Mouse (Mus musculus) heart, postnatal 10 days (tissue): ENCODE data around the gene Cmc4. TPM values are rescaled to one million over a fixed set of nuclear protein-coding genes. Genes with fewer than 3 reads are reported as not detected.

Source experiments
- DNase-seq, 2 experiments: peaks; one replicate each; pipeline ENCODE4 v3.0.0; 2021
- intact Hi-C: fragments of 180-260 bp; cut with DNase I; formaldehyde crosslinking; loops from one replicate; pipeline ENCODE4 v1.15.1; 2025
- total RNA-seq, 2 experiments: library from RNA; stranded (reverse); gene quantifications; 2 replicates each; pipeline ENCODE4 v1.2.3; 2021

Gene Cmc4
- total RNA-seq = 10 to 100 TPM; 11.7 to 12.6 TPM

- peak; percentile 87 to 92 for DNase-seq
- intact Hi-C loops = loop anchor here (5.0 kb wide), 1 partner anchor 34 kb away; the partner anchor contains the start of genes F8 and Fundc2
These were observed at the start of gene Cmc4, which contains the start of the genes Mtcp1 and Brcc3 for GRCm38 (mm10) chrX:75415936-75416785. Gene Cmc4, minus strand, starts transcription at chrX:75416584. Gene Mtcp1, minus strand, starts transcription at chrX:75416588. Gene Brcc3, plus strand, starts transcription at chrX:75416628.

GRCm38 (mm10) chrX:75454597-75454996 lies 38.2 kb upstream of the Cmc4 start:
- no peak for DNase-seq
- intact Hi-C loops = no loop called here

GRCm38 (mm10) chrX:75409711-75410110 lies 6.7 kb downstream of the Cmc4 start:
- intact Hi-C loops = no loop called here
- no peak for DNase-seq

- intact Hi-C loops = no loop called here
- DNase-seq = no peak
These were observed 13.0 kb downstream of the Cmc4 start for GRCm38 (mm10) chrX:75403350-75403749.

- peak in 1 of 2 experiments; percentile 8 for DNase-seq
- intact Hi-C loops = no loop called here
These were observed 13.7 kb downstream of the Cmc4 start for GRCm38 (mm10) chrX:75402668-75403067.

GRCm38 (mm10) chrX:75399471-75399870 lies 16.9 kb downstream of the Cmc4 start:
- intact Hi-C loops = no loop called here

GRCm38 (mm10) chrX:75382195-75382771 lies 34.1 kb downstream of the Cmc4 start, which contains the start of the genes Fundc2 and F8:
Gene Fundc2, plus strand, starts transcription at chrX:75382399.
Gene F8, minus strand, starts transcription at chrX:75382615.
- intact Hi-C loops = loop anchor here (5.0 to 10.0 kb wide), 2 partner anchors 35 to 133 kb away; partner anchors contain the start of genes Brcc3, Cmc4, Mtcp1 and Vbp1
- peak; percentile 59 to 84 for DNase-seq

More at GRCm38 (mm10) chrX:75399471-75399870, 16.9 kb downstream of the Cmc4 start:
- no peak for DNase-seq

- no peak for DNase-seq
- intact Hi-C loops = loop anchor here (5.0 to 10.0 kb wide), 2 partner anchors 36 to 133 kb away; partner anchors contain the start of genes Brcc3, Cmc4, Mtcp1 and Vbp1
These were observed 34.7 kb downstream of the Cmc4 start for GRCm38 (mm10) chrX:75381699-75382098.

- intact Hi-C loops = loop anchor here (5.0 to 10.0 kb wide), 2 partner anchors 36 to 134 kb away; partner anchors contain the start of genes Brcc3, Cmc4, Mtcp1 and Vbp1
- no peak for DNase-seq
These were observed 35.2 kb downstream of the Cmc4 start for GRCm38 (mm10) chrX:75381176-75381575.

- no peak for DNase-seq
- intact Hi-C loops = no loop called here
These were observed 39.6 kb downstream of the Cmc4 start for GRCm38 (mm10) chrX:75376815-75377214.

GRCm38 (mm10) chrX:75372666-75373425 lies 43.5 kb downstream of the Cmc4 start:
- intact Hi-C loops = no loop called here
- DNase-seq = peak; percentile 40 to 50

GRCm38 (mm10) chrX:75370197-75370596 lies 46.2 kb downstream of the Cmc4 start:
- DNase-seq = no peak
- intact Hi-C loops = no loop called here

Other genes starting within 250 kb of the Cmc4 start
- 100 to 1,000 TPM; 145 to 148 TPM for gene Fundc2, start 34.2 kb downstream of the Cmc4 start, total RNA-seq
- gene F8, start 34.0 kb downstream of the Cmc4 start, total RNA-seq = 1 to 10 TPM; 2.1 to 3.1 TPM
- 1 to 10 TPM; 5.0 to 5.8 TPM for gene Mtcp1, start within 50 bp of the Cmc4 start, total RNA-seq
- gene Brcc3, start within 50 bp of the Cmc4 start, total RNA-seq = 10 to 100 TPM; 22.5 to 25.5 TPM
- 10 to 100 TPM; 53.8 to 61.9 TPM for gene Vbp1, start 97.7 kb upstream of the Cmc4 start, total RNA-seq
- gene Rab39b, start 161.6 kb upstream of the Cmc4 start, total RNA-seq = under 1 TPM; 0.07 to 0.12 TPM